Mouse (Mus musculus): Measurements from ENCODE around the gene Zfp62. TPM values are rescaled to one million over a fixed set of nuclear protein-coding genes. Genes with fewer than 3 reads are reported as not detected.

The Zfp62 gene
- polyA plus RNA-seq, 1 experiment from 2014 or later: 8.8 TPM

- no peaks in the 10 kb centered on the region for H3K9me3 ChIP-seq (ENCODE audit: low read length)
- 85% methylated on average over 6 of the region's 6 CpGs for WGBS (ENCODE audit: insufficient replicate concordance)
- ATAC-seq (no peak), DNase-seq (no peak)
- H3K4me2 ChIP-seq (ENCODE audit: low read depth, low read length): no peak overlapping the region
- no peaks in the 10 kb centered on the region for H3K27me3 ChIP-seq (ENCODE audit: insufficient read depth, low read length)
- no peak overlapping the region for H3K9ac ChIP-seq (replicated peaks)
- H3K27ac ChIP-seq (ENCODE audit: low read depth): no peak overlapping the region
- peaks cover 50% of the 10 kb centered on the region for H3K36me3 ChIP-seq (replicated peaks; ENCODE audit: insufficient read depth, low read length)
- TF ChIP-seq CTCF (IDR thresholded peaks at IDR 0.05; ENCODE audit: low read depth) (no peak), EP300 (IDR thresholded peaks at IDR 0.05; ENCODE audit: low read depth) (no peak)
- H3K4me1 ChIP-seq (ENCODE audit: insufficient read depth): peaks cover 28% of the 10 kb centered on the region
- H3K4me3 ChIP-seq (ENCODE audit: low read depth, low read length): no peak overlapping the region
Observed at GRCm38 (mm10) chr11:49263149-49263548, 60.1 kb downstream of the Zfp62 start.

DNA sequence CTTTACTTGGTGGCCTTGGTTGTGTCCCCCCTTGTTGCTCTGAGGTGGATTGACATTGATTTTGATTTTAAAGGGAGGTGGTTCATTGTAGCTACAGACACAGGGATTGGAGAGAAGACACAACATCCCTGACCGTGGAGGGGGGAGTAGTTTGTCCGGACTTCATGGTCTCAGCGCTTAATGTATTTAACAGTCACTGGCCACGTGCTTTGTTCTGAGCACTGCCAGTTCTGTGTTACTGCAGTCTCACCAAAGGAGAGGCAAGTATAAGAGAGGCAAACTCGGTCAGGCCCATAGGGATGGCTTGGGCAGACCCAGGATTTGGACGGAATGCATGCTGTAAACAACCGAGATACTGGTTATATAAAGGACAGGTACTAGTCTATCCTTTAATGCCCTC is 61.0 kb downstream of the Zfp62 start:
- Histone ChIP-seq H3K4me2 (ENCODE audit: low read depth, low read length) (no peak overlapping the region), H3K27me3 (ENCODE audit: insufficient read depth, low read length) (no peaks in the 10 kb centered on the region), H3K4me3 (ENCODE audit: low read depth, low read length) (no peak overlapping the region), H3K36me3 (replicated peaks; ENCODE audit: insufficient read depth, low read length) (peaks cover 46% of the 10 kb centered on the region), H3K9me3 (ENCODE audit: low read length) (no peaks in the 10 kb centered on the region), H3K4me1 (ENCODE audit: insufficient read depth) (peaks cover 24% of the 10 kb centered on the region), H3K9ac (replicated peaks) (no peak overlapping the region), H3K27ac (ENCODE audit: low read depth) (0 out of 2 replicates have a peak overlapping the region, but pooled peaks have one; percentile 16)
- 89% methylated on average over 7 of the region's 7 CpGs for WGBS (ENCODE audit: insufficient replicate concordance)
- TF ChIP-seq CTCF (IDR thresholded peaks at IDR 0.05; ENCODE audit: low read depth) (no peak), EP300 (IDR thresholded peaks at IDR 0.05; ENCODE audit: low read depth) (no peak)
- no peak for ATAC-seq
- DNase-seq: no peak

GRCm38 (mm10) chr11:49264622-49265021 is 61.5 kb downstream of the Zfp62 start:
- WGBS (ENCODE audit: insufficient replicate concordance): 64% methylated on average over 11 of the region's 11 CpGs
- no peak for DNase-seq
- TF ChIP-seq CTCF (IDR thresholded peaks at IDR 0.05; ENCODE audit: low read depth) (no peak), EP300 (IDR thresholded peaks at IDR 0.05; ENCODE audit: low read depth) (no peak)
- Histone ChIP-seq H3K27me3 (ENCODE audit: insufficient read depth, low read length) (no peaks in the 10 kb centered on the region), H3K4me2 (ENCODE audit: low read depth, low read length) (no peak overlapping the region), H3K9ac (replicated peaks) (no peak overlapping the region), H3K27ac (ENCODE audit: low read depth) (no peak overlapping the region), H3K4me3 (ENCODE audit: low read depth, low read length) (no peak overlapping the region), H3K9me3 (ENCODE audit: low read length) (no peaks in the 10 kb centered on the region), H3K4me1 (ENCODE audit: insufficient read depth) (peaks cover 24% of the 10 kb centered on the region), H3K36me3 (replicated peaks; ENCODE audit: insufficient read depth, low read length) (peaks cover 42% of the 10 kb centered on the region)
- ATAC-seq: no peak

DNA sequence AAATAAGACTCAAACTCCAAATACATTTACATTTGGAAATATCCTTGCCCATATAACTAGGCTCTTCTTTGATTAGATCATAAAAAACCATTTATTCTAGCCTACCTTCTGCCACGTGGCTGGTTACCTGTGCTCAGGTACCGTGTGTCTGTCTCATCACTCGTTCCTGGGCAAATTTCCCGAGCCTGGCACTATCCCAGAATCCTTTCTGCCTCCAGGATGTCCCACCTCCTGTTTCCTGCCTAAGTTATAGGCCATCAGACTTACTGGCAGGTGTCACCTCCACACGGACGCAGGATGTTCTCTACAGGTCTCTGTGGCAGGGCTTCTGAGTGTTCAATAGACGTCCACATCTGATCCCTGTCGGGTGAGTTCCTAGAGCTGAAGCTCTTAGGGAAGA is 62.0 kb downstream of the Zfp62 start:
- DNase-seq: no peak
- H3K4me1 ChIP-seq (ENCODE audit: insufficient read depth): peaks cover 23% of the 10 kb centered on the region
- H3K27me3 ChIP-seq (ENCODE audit: insufficient read depth, low read length): no peaks in the 10 kb centered on the region
- no peak overlapping the region for H3K4me3 ChIP-seq (ENCODE audit: low read depth, low read length)
- no peak overlapping the region for H3K4me2 ChIP-seq (ENCODE audit: low read depth, low read length)
- peaks cover 42% of the 10 kb centered on the region for H3K36me3 ChIP-seq (replicated peaks; ENCODE audit: insufficient read depth, low read length)
- no peaks in the 10 kb centered on the region for H3K9me3 ChIP-seq (ENCODE audit: low read length)
- no peak overlapping the region for H3K9ac ChIP-seq (replicated peaks)
- ATAC-seq: no peak
- H3K27ac ChIP-seq (ENCODE audit: low read depth): no peak overlapping the region
- TF ChIP-seq EP300 (IDR thresholded peaks at IDR 0.05; ENCODE audit: low read depth): no peak
- no peak for TF ChIP-seq CTCF (IDR thresholded peaks at IDR 0.05; ENCODE audit: low read depth)
- WGBS (ENCODE audit: insufficient replicate concordance): 79% methylated on average over 8 of the region's 8 CpGs

DNA sequence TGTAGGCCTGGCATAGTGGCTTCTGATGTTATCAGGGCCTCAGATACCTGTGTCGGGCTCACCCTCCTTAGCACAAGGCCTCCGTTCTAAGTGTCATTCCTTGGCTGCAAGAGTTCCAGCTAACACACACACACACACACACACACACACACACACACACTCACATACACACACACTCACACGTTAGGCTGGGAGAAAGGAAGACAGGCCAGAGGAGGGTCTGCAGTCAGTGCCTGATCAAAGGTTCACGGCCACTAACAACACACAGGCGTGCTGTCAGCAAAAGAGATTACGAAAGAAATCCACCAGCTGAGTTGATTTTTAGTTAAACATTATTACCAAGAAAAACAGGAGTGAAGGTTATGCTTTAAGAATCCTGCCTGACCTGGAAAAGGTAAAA is 63.6 kb downstream of the Zfp62 start:
- no peak overlapping the region; the same call in 1 of the 2 replicates for H3K9ac ChIP-seq (replicated peaks)
- H3K27me3 ChIP-seq (ENCODE audit: insufficient read depth, low read length): no peaks in the 10 kb centered on the region
- no peak overlapping the region for H3K4me2 ChIP-seq (ENCODE audit: low read depth, low read length)
- 0 out of 2 replicates have a peak, but pooled peaks have one; percentile 23 for TF ChIP-seq EP300 (IDR thresholded peaks at IDR 0.05; ENCODE audit: low read depth)
- no peak for TF ChIP-seq CTCF (IDR thresholded peaks at IDR 0.05; ENCODE audit: low read depth)
- H3K4me3 ChIP-seq (ENCODE audit: low read depth, low read length): no peak overlapping the region
- H3K27ac ChIP-seq (ENCODE audit: low read depth): peak overlapping the region; percentile 88
- peaks cover 12% of the 10 kb centered on the region for H3K4me1 ChIP-seq (ENCODE audit: insufficient read depth)
- ATAC-seq (peak; percentile 85), DNase-seq (no peak)
- peaks cover 26% of the 10 kb centered on the region for H3K36me3 ChIP-seq (replicated peaks; ENCODE audit: insufficient read depth, low read length)
- no peaks in the 10 kb centered on the region for H3K9me3 ChIP-seq (ENCODE audit: low read length)
- 55% methylated on average over 6 of the region's 6 CpGs for WGBS (ENCODE audit: insufficient replicate concordance)

- Histone ChIP-seq H3K4me2 (ENCODE audit: low read depth, low read length) (no peak overlapping the region), H3K4me3 (ENCODE audit: low read depth, low read length) (no peak overlapping the region), H3K9me3 (ENCODE audit: low read length) (no peaks in the 10 kb centered on the region), H3K27me3 (ENCODE audit: insufficient read depth, low read length) (no peaks in the 10 kb centered on the region), H3K9ac (replicated peaks) (no peak overlapping the region), H3K4me1 (ENCODE audit: insufficient read depth) (peaks cover 11% of the 10 kb centered on the region), H3K27ac (ENCODE audit: low read depth) (peak overlapping the region; percentile 88), H3K36me3 (replicated peaks; ENCODE audit: insufficient read depth, low read length) (peaks cover 20% of the 10 kb centered on the region)
- 83% methylated on average over 10 of the region's 10 CpGs for WGBS (ENCODE audit: insufficient replicate concordance)
- ATAC-seq (peak; percentile 6; the same call in 1 of the 2 replicates), DNase-seq (no peak)
- TF ChIP-seq EP300 (IDR thresholded peaks at IDR 0.05; ENCODE audit: low read depth) (no peak), CTCF (IDR thresholded peaks at IDR 0.05; ENCODE audit: low read depth) (no peak)
Observed at GRCm38 (mm10) chr11:49267316-49267715, 64.2 kb downstream of the Zfp62 start.
